Mouse (Mus musculus) stomach, postnatal 0 days (tissue): Measurements from ENCODE around the gene Prmt3.

Source experiments
- CTCF ChIP-seq: IDR thresholded peaks from 2 replicates; pipeline ENCODE4 v1.5.1; 2016; ENCODE audit warnings: antibody characterized with exemption, low read depth, mild to moderate bottlenecking, moderate library complexity
- EP300 ChIP-seq: optimal IDR thresholded peaks from 2 replicates; pipeline ENCODE3; 2016; ENCODE audit warnings: antibody characterized with exemption

DNA sequence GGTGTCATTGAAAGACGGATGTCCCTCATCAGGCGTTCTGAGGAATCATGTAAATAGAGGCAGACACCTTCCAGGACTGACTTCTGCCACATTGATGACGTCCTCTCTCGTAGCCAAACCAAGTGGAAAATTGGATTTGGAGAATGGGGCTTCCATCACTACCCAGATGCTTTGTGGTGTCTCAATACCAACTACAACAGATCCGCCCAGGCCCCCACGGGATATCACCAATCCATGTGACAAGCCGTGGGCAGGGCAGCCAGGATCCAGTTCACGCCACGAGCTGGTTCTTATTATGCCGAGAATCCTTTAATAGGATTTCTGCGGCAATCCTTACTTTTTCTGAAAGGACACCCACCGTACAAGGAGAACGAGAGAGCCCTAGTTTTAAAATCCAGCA, 100.9 kb downstream of the Prmt3 start:
- TF ChIP-seq CTCF (no peak), EP300 (no peak)
